Mouse (Mus musculus) neural tube, embryonic 13.5 days (tissue): ENCODE data around the gene Tpmt. TPM values are rescaled to one million over a fixed set of nuclear protein-coding genes. Genes with fewer than 3 reads are reported as not detected.

Experiments
- polyA plus RNA-seq: library from polyadenylated mRNA; unstranded; fragments of >200 nt; fragmentation: Nextera tagmentation; extraction: Ambion mirVana; gene quantifications from 2 replicates; pipeline ENCODE4 v1.2.1, GENCODE M21; 2015

Gene Tpmt
- polyA plus RNA-seq, 1 experiment from 2014 or later = 33.4 TPM

Other genes with a start within 250 kb of the Tpmt start
- gene Kif13a, start 114.9 kb downstream of the Tpmt start, polyA plus RNA-seq = 12.1 and 12.2 TPM in 2 replicates
- gene Nhlrc1, start 29.9 kb downstream of the Tpmt start, polyA plus RNA-seq = 9.2 and 11.9 TPM in 2 replicates
- gene Kdm1b, start 1.2 kb downstream of the Tpmt start, polyA plus RNA-seq = 15.3 and 17.1 TPM in 2 replicates
- 118 and 137 TPM in 2 replicates for gene Dek, start 61.5 kb upstream of the Tpmt start, polyA plus RNA-seq
- 0.81 and 0.87 TPM in 2 replicates for gene Rnf144b, start 77.9 kb upstream of the Tpmt start, polyA plus RNA-seq